Mouse (Mus musculus) hindlimb bud, embryonic 11.5 days (tissue): ENCODE results near the gene Frmd5.
"Not testable (repeated sequence)": the region's sequence is repeated elsewhere in the genome, so short reads cannot be mapped to it uniquely, and the experiment has no call there.

Source experiments
- DNase-seq: peaks from one replicate; pipeline ENCODE4 v3.0.0-alpha.2; 2012; ENCODE audit warnings: low read depth, low spot score; ENCODE audit errors: extremely low spot score

Gene Frmd5

DNA sequence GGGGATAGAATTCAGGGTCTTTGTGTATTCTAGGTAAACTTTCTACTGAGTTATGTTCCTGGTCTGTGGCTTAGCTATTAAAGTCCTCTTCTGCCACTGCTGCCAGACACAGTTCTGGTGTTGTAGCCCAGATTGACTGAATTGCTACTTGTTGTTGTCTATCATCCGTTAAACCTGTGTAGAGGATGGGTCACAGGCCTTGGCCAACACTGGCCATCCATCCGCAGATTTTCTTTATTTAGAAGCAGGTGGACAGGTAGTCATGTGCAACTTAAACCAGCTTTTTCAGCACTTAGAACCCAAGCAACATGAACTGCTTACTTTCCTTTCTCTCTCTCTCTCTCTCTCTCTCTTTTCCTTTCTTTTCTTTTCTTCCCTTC is 298.9 kb downstream of the Frmd5 start:
- DNase-seq: no peak

DNA sequence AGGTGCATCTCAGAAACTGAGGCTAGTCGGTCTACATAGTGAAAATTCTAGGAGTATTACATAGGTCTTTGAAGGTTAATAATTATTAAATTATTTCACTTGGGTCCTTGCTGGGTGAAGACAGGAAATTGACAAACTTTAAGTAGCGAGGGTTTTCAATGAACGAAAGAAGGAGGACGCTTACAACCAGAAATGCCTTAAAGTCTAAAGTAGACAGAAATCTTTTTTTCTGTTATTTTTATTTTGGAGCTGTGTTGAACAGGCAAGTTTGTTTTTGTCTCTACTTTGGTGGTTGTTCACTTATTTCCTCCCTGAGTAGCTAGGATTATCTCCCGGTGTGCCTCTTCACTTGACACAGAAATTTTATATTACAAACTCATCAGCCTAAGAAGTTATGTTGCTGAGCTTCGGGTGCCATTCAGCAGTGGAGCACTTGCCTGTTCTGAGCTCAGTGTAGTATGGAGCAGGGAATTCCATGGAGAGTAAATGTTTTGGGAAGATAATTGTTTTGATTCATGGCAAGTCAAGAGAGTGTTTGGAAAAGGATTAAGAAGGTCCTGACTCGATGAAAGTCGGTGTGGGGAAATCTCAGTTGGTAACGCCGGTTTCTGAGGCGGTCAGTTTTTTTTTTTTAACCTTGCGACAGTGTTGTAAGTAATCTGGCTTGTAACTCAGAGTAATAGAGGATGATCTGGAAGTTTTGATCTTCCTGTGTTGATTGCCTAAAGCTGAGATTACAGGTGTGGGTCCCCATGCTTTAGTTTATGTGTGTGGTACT is 299.5 kb downstream of the Frmd5 start:
- no peak for DNase-seq

GRCm38 (mm10) chr2:121505942-121506882 is 300.7 kb downstream of the Frmd5 start, which contains the start of the genes Mfap1a and Wdr76:
Gene Mfap1a, minus strand, starts transcription at chr2:121506665.
Gene Wdr76, plus strand, starts transcription at chr2:121506723.
- DNase-seq: peak; percentile 79

- not testable (repeated sequence) for DNase-seq
These were observed 305.3 kb downstream of the Frmd5 start for GRCm38 (mm10) chr2:121501550-121501949.
